ENCODE assay signal across 9 mouse cellular contexts in genomic region chr11:19531255-19532003, GRCm38 (mm10).
A peak's percentile ranks its signal among the peaks of the same experiment; 100 is the strongest.
DNase-seq lines count a peak whose midpoint lies in the region; ATAC-seq and TF ChIP-seq lines count a peak whose summit lies in the region.
"Had no signal": no experiment of that assay in that cellular context is flagged by ENCODE, and none has a peak within 500 bp of the region (broad histone marks: within the 10 kb centered on the region; RNA-seq: fewer than 3 reads in every experiment).

No protein-coding gene starts in this region.

- peak overlapping the region; percentile 41 for H3K4me2 ChIP-seq in heart, embryonic 11.5 days
- H3K4me2 ChIP-seq in forebrain, embryonic 14.5 days (ENCODE audit: low read length) = peak overlapping the region; percentile 23; the same call in 1 of the 2 replicates
- H3K4me2 ChIP-seq in neural tube, embryonic 11.5 days (ENCODE audit: low read depth) = peak overlapping the region; percentile 37
- H3K4me2 ChIP-seq: liver, embryonic 13.5 days had no signal

- no peaks in the 10 kb centered on the region for H3K36me3 ChIP-seq in heart, embryonic 11.5 days (ENCODE audit: control insufficient read depth, insufficient read depth, low read length)
- H3K36me3 ChIP-seq in heart, adult 2 months (ENCODE audit: control insufficient read depth, insufficient read depth, low read length) = no peaks in the 10 kb centered on the region
- H3K36me3 ChIP-seq in forebrain, embryonic 14.5 days (ENCODE audit: control insufficient read depth, insufficient read depth, low read length) = no peaks in the 10 kb centered on the region
- H3K36me3 ChIP-seq in limb, embryonic 10.5 days = no peaks in the 10 kb centered on the region
- H3K36me3 ChIP-seq in neural tube, embryonic 11.5 days (ENCODE audit: control insufficient read depth, insufficient read depth, low read length) = no peaks in the 10 kb centered on the region
- H3K36me3 ChIP-seq: liver, embryonic 13.5 days had no signal

- no peak overlapping the region for H3K9ac ChIP-seq in heart, embryonic 11.5 days (ENCODE audit: low read depth, low read length)
- H3K9ac ChIP-seq in heart, adult 2 months (ENCODE audit: low read depth, low read length) = no peak overlapping the region
- H3K9ac ChIP-seq in forebrain, embryonic 14.5 days (ENCODE audit: low read length) = no peak overlapping the region
- H3K9ac ChIP-seq in neural tube, embryonic 11.5 days (ENCODE audit: low read length) = peak overlapping the region; percentile 42
- H3K9ac ChIP-seq: liver, embryonic 13.5 days had no signal

- H3K79me2 ChIP-seq in heart, adult 2 months (replicated peaks; ENCODE audit: control insufficient read depth, insufficient read depth, low read length) = no peaks in the 10 kb centered on the region

- TF ChIP-seq CTCF in heart, adult 2 months (IDR thresholded peaks at IDR 0.05) = no peak

- no peak for ATAC-seq in heart, embryonic 11.5 days (replicated peaks; ENCODE audit: insufficient number of reproducible peaks, low FRiP score, low TSS enrichment)
- peak; percentile 57; the same call in 1 of the 2 replicates for ATAC-seq in forebrain, embryonic 14.5 days
- ATAC-seq in neural tube, embryonic 11.5 days (ENCODE audit: insufficient read depth, low FRiP score, low TSS enrichment) = peak; percentile 86

- no peaks in the 10 kb centered on the region for H3K9me3 ChIP-seq in heart, embryonic 11.5 days (replicated peaks; ENCODE audit: control insufficient read depth, low read length)
- H3K9me3 ChIP-seq in forebrain, embryonic 14.5 days (replicated peaks; ENCODE audit: control insufficient read depth, low read length) = no peaks in the 10 kb centered on the region
- no peaks in the 10 kb centered on the region for H3K9me3 ChIP-seq in limb, embryonic 10.5 days (replicated peaks)
- no peaks in the 10 kb centered on the region for H3K9me3 ChIP-seq in neural tube, embryonic 11.5 days (ENCODE audit: control insufficient read depth, low read length)
- H3K9me3 ChIP-seq: liver, embryonic 13.5 days had no signal

- no peaks in the 10 kb centered on the region for H3K27me3 ChIP-seq in heart, embryonic 11.5 days (ENCODE audit: control insufficient read depth, insufficient read depth, low read length)
- H3K27me3 ChIP-seq in heart, adult 2 months (ENCODE audit: control insufficient read depth, insufficient read depth, low read length) = no peaks in the 10 kb centered on the region
- peaks cover 3% of the 10 kb centered on the region; the same call in 1 of the 2 replicates for H3K27me3 ChIP-seq in forebrain, embryonic 14.5 days (replicated peaks; ENCODE audit: control insufficient read depth, insufficient read depth, low read length)
- H3K27me3 ChIP-seq in limb, embryonic 10.5 days (ENCODE audit: low read depth, poor library complexity, severe bottlenecking) = peaks cover 5% of the 10 kb centered on the region; the same call in 1 of the 2 replicates
- H3K27me3 ChIP-seq in neural tube, embryonic 11.5 days (ENCODE audit: control insufficient read depth, insufficient read depth, low read length) = no peaks in the 10 kb centered on the region
- H3K27me3 ChIP-seq: liver, embryonic 13.5 days had no signal

- H3K4me1 ChIP-seq in heart, embryonic 11.5 days (ENCODE audit: control insufficient read depth, insufficient read depth, low read length) = no peaks in the 10 kb centered on the region
- H3K4me1 ChIP-seq in heart, adult 2 months (ENCODE audit: control insufficient read depth, insufficient read depth, low read length) = no peaks in the 10 kb centered on the region
- H3K4me1 ChIP-seq in forebrain, embryonic 14.5 days (ENCODE audit: control insufficient read depth, insufficient read depth, low read length) = peaks cover 8% of the 10 kb centered on the region
- peaks cover 18% of the 10 kb centered on the region for H3K4me1 ChIP-seq in limb, embryonic 10.5 days
- peaks cover 11% of the 10 kb centered on the region for H3K4me1 ChIP-seq in neural tube, embryonic 11.5 days (ENCODE audit: control insufficient read depth, insufficient read depth, low read length)
- H3K4me1 ChIP-seq: liver, embryonic 13.5 days had no signal

- H3K4me3 ChIP-seq in heart, embryonic 11.5 days (ENCODE audit: low read depth, low read length) = no peak overlapping the region
- no peak overlapping the region for H3K4me3 ChIP-seq in heart, adult 2 months
- no peak overlapping the region for H3K4me3 ChIP-seq in forebrain, embryonic 14.5 days (ENCODE audit: low read depth, low read length)
- peak overlapping the region; percentile 28 for H3K4me3 ChIP-seq in limb, embryonic 10.5 days
- no peak overlapping the region for H3K4me3 ChIP-seq in neural tube, embryonic 11.5 days (ENCODE audit: low read depth, low read length)
- H3K4me3 ChIP-seq: liver, embryonic 13.5 days had no signal

- DNase-seq in heart, adult 2 months = no peak
- no peak for DNase-seq in forebrain, embryonic 14.5 days (ENCODE audit: low spot score)
- DNase-seq in limb, embryonic 10.5 days (ENCODE audit: low spot score) = peak; percentile 51
- peak; percentile 82 for DNase-seq in neural tube, embryonic 11.5 days (ENCODE audit: low spot score)
- DNase-seq in frontal cortex, adult 2 months (ENCODE audit: extremely low spot score in 1 of 2, low spot score in 1 of 2) = no peak
- DNase-seq in right cerebral cortex, adult 2 months (ENCODE audit: low spot score in 2 of 2) = no peak
- no peak for DNase-seq in cerebellum, adult 9-11 months
- DNase-seq: liver, embryonic 13.5 days had no signal

- no peak for TF ChIP-seq POLR2A in heart, adult 2 months (IDR thresholded peaks at IDR 0.05; ENCODE audit: insufficient read depth, low read depth, low read length)

- 43% methylated on average over 20 of the region's 20 CpGs for WGBS in heart, embryonic 11.5 days (ENCODE audit: insufficient replicate concordance)
- WGBS in heart, adult 2 months = 58% methylated on average over 20 of the region's 20 CpGs
- WGBS in forebrain, embryonic 14.5 days = 34% methylated on average over 20 of the region's 20 CpGs
- 12% methylated on average over 20 of the region's 20 CpGs for WGBS in limb, embryonic 10.5 days
- 6% methylated on average over 20 of the region's 20 CpGs for WGBS in neural tube, embryonic 11.5 days

- intact Hi-C loops in heart, adult 2 months (cut with DNase I) = no loop called here

- TF ChIP-seq EP300 in heart, adult 2 months (IDR thresholded peaks at IDR 0.05; ENCODE audit: insufficient read depth, low read depth, low read length) = no peak

- H3K27ac ChIP-seq in heart, embryonic 11.5 days (ENCODE audit: low read depth, low read length) = no peak overlapping the region
- no peak overlapping the region for H3K27ac ChIP-seq in heart, adult 2 months
- H3K27ac ChIP-seq in forebrain, embryonic 14.5 days (ENCODE audit: low read depth, low read length) = no peak overlapping the region
- peak overlapping the region; percentile 59 for H3K27ac ChIP-seq in limb, embryonic 10.5 days
- peak overlapping the region; percentile 83 for H3K27ac ChIP-seq in neural tube, embryonic 11.5 days (ENCODE audit: low read depth, low read length)
- H3K27ac ChIP-seq: liver, embryonic 13.5 days had no signal

Comparison
In these comparisons a context has a peak if more than half of its experiments do, and no peak if none do; other contexts are left out.
1. H3K27ac ChIP-seq: peak in limb, embryonic 10.5 days (single experiment) and neural tube, embryonic 11.5 days (single experiment); none in heart, embryonic 11.5 days (single experiment), heart, adult 2 months (single experiment) and forebrain, embryonic 14.5 days (single experiment).
2. DNase-seq: peak in limb, embryonic 10.5 days (single experiment) and neural tube, embryonic 11.5 days (single experiment); none in heart, adult 2 months (0 of 2), forebrain, embryonic 14.5 days (single experiment), frontal cortex, adult 2 months (0 of 2), right cerebral cortex, adult 2 months (0 of 2) and cerebellum, adult 9-11 months (single experiment).
3. Peak in every context shown above with its lines, with median percentiles within 50 percentile points of each other: H3K4me2 ChIP-seq.